Mouse (Mus musculus) midbrain, postnatal 0 days (tissue): ENCODE data around the gene Crnkl1. TPM values are rescaled to one million over a fixed set of nuclear protein-coding genes. Genes with fewer than 3 reads are reported as not detected.

Experiments used
- ATAC-seq: fragments of 200-750 bp; cut with Nextera tagmentation; 2 replicates; pipeline ENCODE4 v1.8.0; 2017; ENCODE audit warnings: moderate number of reproducible peaks, mild to moderate bottlenecking, moderate TSS enrichment, moderate library complexity; ENCODE audit not compliant: low FRiP score
- DNase-seq: peaks from one replicate; pipeline ENCODE4 v3.0.0-alpha.2; 2015; ENCODE audit warnings: low spot score
- H3K27ac ChIP-seq: fragments of 300-500 bp; sonication (generic); 2 replicates; pipeline ENCODE4 v1.5.1; 2014; ENCODE audit warnings: low read depth, mild to moderate bottlenecking, low read length, mixed read lengths
- H3K27me3 ChIP-seq: fragments of 300-500 bp; sonication (generic); 2 replicates; pipeline ENCODE4 v1.6.1; 2014; ENCODE audit warnings: low read length, control low read depth, mixed read lengths; ENCODE audit not compliant: insufficient read depth
- H3K36me3 ChIP-seq: fragments of 300-500 bp; sonication (generic); 2 replicates; pipeline ENCODE4 v1.6.1; 2014; ENCODE audit warnings: low read length, control low read depth, mixed read lengths; ENCODE audit not compliant: insufficient read depth
- H3K4me1 ChIP-seq: fragments of 300-500 bp; sonication (generic); 2 replicates; pipeline ENCODE4 v1.6.1; 2014; ENCODE audit warnings: mild to moderate bottlenecking, control low read depth, antibody characterized with exemption, low read length, mixed read lengths; ENCODE audit not compliant: insufficient read depth
- H3K4me2 ChIP-seq: fragments of 300-500 bp; sonication (generic); 2 replicates; pipeline ENCODE4 v1.6.1; 2014; ENCODE audit warnings: low read depth, mild to moderate bottlenecking, low read length, mixed read lengths; ENCODE audit not compliant: poor library complexity, severe bottlenecking
- H3K4me3 ChIP-seq: fragments of 300-500 bp; sonication (generic); 2 replicates; pipeline ENCODE4 v1.5.1; 2014; ENCODE audit warnings: low read depth, mild to moderate bottlenecking, low read length, moderate library complexity
- H3K9ac ChIP-seq: fragments of 300-500 bp; sonication (generic); replicated peaks from 2 replicates; pipeline ENCODE4 v1.6.1; 2014; ENCODE audit warnings: mild to moderate bottlenecking, low read length, moderate library complexity, mixed read lengths; ENCODE audit not compliant: poor library complexity, severe bottlenecking
- H3K9me3 ChIP-seq: fragments of 300-500 bp; sonication (generic); 2 replicates; pipeline ENCODE4 v1.6.1; 2016; ENCODE audit warnings: low read length, control low read depth
- CTCF ChIP-seq: IDR thresholded peaks from 2 replicates; pipeline ENCODE4 v1.5.1; 2016; ENCODE audit warnings: antibody characterized with exemption, mild to moderate bottlenecking
- WGBS: fragments of 180-500 bp; shearing (Covaris S2); extraction: QIAGEN DNeasy Blood & Tissue Kit; methylation state at CpG from one replicate; pipeline ENCODE4 v1.1.7; 2014; 5-methylcytosine and 5-hydroxymethylcytosine counted together
- polyA plus RNA-seq: library from polyadenylated mRNA; unstranded; fragments of >200 nt; fragmentation: Nextera tagmentation; extraction: Ambion mirVana; gene quantifications from 2 replicates; pipeline ENCODE4 v1.2.1, GENCODE M21; 2015
- total RNA-seq: library from RNA; depleted of rRNA; stranded (reverse); fragments of >200 nt; gene quantifications from 2 replicates; pipeline ENCODE4 v1.2.3, GENCODE M21; 2014

Crnkl1 gene
- total and polyA plus RNA-seq, 2 experiments from 2014 or later, result 15.5 to 16.2 TPM

GRCm38 (mm10) chr2:145893756-145894155 lies 41.1 kb downstream of the Crnkl1 start:
- TF ChIP-seq CTCF, result no peak
- no peak overlapping the region for H3K9ac ChIP-seq
- no peaks in the 10 kb centered on the region for H3K9me3 ChIP-seq
- DNase-seq (no peak), ATAC-seq (no peak)
- no peaks in the 10 kb centered on the region for H3K4me1 ChIP-seq
- no peaks in the 10 kb centered on the region for H3K27me3 ChIP-seq
- WGBS, result 100% methylated on average over 6 of the region's 6 CpGs
- no peak overlapping the region for H3K4me2 ChIP-seq
- no peaks in the 10 kb centered on the region for H3K36me3 ChIP-seq
- H3K27ac ChIP-seq, result no peak overlapping the region
- no peak overlapping the region for H3K4me3 ChIP-seq

DNA sequence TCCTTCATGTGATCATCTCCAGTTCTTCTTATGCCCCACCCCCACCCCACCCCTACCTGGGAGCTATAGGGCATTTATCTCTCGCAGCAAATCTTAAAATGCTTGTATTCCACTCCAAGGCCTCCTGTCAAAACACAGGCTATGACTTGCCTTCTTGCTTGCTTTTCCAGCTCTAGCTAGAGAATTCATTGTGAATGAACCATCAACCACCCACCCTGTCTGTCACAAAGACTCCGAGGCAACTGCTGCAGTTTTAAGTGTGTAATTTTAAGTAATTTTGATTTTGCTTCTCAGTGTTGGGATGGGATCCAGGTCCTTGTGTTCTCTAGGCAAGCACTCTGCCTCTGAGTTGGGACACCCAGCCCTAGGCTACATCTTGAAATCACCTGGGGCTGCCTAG lies 44.2 kb downstream of the Crnkl1 start:
- Histone ChIP-seq H3K4me1 (no peaks in the 10 kb centered on the region), H3K27ac (no peak overlapping the region), H3K27me3 (no peaks in the 10 kb centered on the region), H3K9ac (no peak overlapping the region), H3K4me3 (no peak overlapping the region), H3K4me2 (no peak overlapping the region), H3K36me3 (peaks cover 6% of the 10 kb centered on the region), H3K9me3 (no peaks in the 10 kb centered on the region)
- ATAC-seq, result no peak
- no peak for DNase-seq
- TF ChIP-seq CTCF, result no peak
- WGBS, result 84% methylated on average over 2 of the region's 2 CpGs

DNA sequence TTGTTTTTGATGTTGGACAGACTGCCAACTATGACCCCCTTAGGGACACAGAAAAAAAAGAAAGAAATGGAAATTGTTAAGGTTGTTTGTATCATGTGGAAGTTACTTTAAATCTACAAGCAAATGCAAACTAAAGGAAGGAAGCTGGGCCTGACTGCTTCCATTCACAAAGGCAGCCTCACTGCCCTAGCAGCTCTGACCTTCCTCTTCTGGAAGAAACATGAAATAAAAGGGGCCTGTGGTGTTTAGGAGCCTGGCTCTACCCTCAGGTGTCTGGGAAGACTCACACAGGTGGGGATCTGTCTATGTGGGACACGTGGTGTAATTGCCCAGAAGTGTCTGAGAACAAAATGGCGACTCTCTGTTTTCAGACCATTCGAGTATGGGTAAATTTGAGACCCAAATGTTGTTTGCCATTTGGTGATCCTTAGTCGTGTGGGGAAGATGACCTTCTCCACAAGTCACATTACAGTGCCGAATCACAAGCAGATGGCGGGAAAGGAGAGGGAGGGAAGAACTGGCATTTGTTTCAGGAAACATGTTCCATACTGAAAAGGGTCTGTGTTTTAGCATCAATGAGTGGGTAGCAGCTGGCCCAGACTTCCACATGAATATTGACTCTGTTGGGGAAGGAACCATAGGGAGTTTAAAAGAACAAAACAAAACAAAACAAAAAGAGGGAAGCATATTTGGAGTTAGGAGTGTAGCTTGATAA lies 45.9 kb downstream of the Crnkl1 start:
- no peak for ATAC-seq
- 76% methylated on average over 6 of the region's 6 CpGs for WGBS

GRCm38 (mm10) chr2:145887937-145888765 lies 46.7 kb downstream of the Crnkl1 start:
- Histone ChIP-seq H3K4me2 (no peak overlapping the region), H3K9ac (no peak overlapping the region)
- DNase-seq, result peak; percentile 40

More for the DNA sequence above, 45.9 kb downstream of the Crnkl1 start:
- Histone ChIP-seq H3K4me1 (no peaks in the 10 kb centered on the region), H3K27ac (no peak overlapping the region), H3K36me3 (peaks cover 6% of the 10 kb centered on the region), H3K4me2 (no peak overlapping the region), H3K9me3 (no peaks in the 10 kb centered on the region), H3K9ac (no peak overlapping the region), H3K27me3 (no peaks in the 10 kb centered on the region), H3K4me3 (no peak overlapping the region)
- DNase-seq, result no peak
- no peak for TF ChIP-seq CTCF

DNA sequence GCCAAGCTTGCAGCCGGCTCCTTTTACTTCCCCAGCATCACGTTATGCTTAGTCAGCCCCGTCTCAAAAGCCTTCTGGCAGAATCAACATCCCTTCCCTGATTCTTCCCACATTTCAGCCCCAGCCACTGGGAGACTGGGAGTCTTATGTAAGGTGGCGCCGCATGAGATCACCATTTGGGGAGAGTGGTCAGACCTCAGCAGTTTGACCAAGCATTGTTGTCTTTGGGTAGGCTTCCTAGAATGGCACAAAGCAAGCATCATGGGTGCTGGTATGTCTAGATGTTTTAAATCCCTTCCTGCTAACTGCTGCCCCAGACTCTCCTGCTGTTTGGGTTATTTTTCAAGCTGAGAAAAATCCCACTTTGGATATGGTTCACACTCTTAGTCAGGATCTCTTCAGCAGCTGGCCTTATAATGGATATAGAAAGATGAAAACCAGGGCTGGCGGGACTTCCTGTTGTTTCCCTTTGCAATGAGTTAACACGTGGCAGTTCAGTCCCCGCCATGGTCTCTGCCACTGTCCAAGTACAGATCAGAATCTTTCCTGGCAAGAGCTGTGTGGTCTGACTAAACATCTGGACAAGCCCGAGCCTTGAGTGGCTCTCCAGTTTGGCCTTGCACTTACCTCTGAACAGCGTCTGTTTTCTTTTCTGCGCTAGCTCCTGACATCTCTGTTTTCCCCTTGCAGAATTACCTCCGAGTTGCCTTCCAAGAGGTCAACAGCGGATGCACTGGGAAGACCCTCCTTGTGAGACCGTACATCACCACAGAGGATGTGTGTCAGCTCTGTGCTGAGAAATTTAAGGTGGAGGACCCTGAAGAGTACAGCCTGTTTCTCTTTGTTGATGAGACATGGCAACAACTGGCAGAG lies 49.7 kb downstream of the Crnkl1 start:
- Histone ChIP-seq H3K4me2 (no peak overlapping the region), H3K4me1 (no peaks in the 10 kb centered on the region), H3K27me3 (no peaks in the 10 kb centered on the region), H3K9me3 (no peaks in the 10 kb centered on the region), H3K27ac (no peak overlapping the region), H3K9ac (no peak overlapping the region), H3K4me3 (no peak overlapping the region), H3K36me3 (peaks cover 14% of the 10 kb centered on the region)
- TF ChIP-seq CTCF, result no peak
- WGBS, result 72% methylated on average over 14 of the region's 14 CpGs
- DNase-seq (no peak), ATAC-seq (no peak)

More at GRCm38 (mm10) chr2:145887937-145888765, 46.7 kb downstream of the Crnkl1 start:
- no peak overlapping the region for H3K4me3 ChIP-seq
- H3K9me3 ChIP-seq, result no peaks in the 10 kb centered on the region
- peak; percentile 65 for TF ChIP-seq CTCF
- no peak for ATAC-seq
- peaks cover 11% of the 10 kb centered on the region for H3K36me3 ChIP-seq
- H3K27me3 ChIP-seq, result no peaks in the 10 kb centered on the region
- WGBS, result 74% methylated on average over 14 of the region's 14 CpGs
- H3K4me1 ChIP-seq, result no peaks in the 10 kb centered on the region
- peak overlapping the region; percentile 26; the same call in 1 of the 2 replicates for H3K27ac ChIP-seq
